Mouse (Mus musculus) MEL (cell line): Measurements from ENCODE around the gene Manea.

Source experiments
- CHD1 ChIP-seq: IDR thresholded peaks from 2 replicates; pipeline ENCODE4 v1.6.1; 2012; ENCODE audit warnings: low read depth, mild to moderate bottlenecking, inconsistent platforms, low read length, improper control_type of control experiment
- CTCF ChIP-seq, 3 experiments: IDR thresholded peaks in 2 of 3; conservative IDR thresholded peaks in 1 of 3; 2 replicates each; pipeline ENCODE4 v1.5.1; 2011 to 2012; ENCODE audit warnings: low read length in 3 of 3, low read depth in 2 of 3, mild to moderate bottlenecking in 2 of 3, improper control_type of control experiment in 1 of 3, inconsistent platforms in 1 of 3, mixed read lengths in 1 of 3, moderate library complexity in 1 of 3; ENCODE audit not compliant: control insufficient read depth in 1 of 3, insufficient read depth in 1 of 3, poor library complexity in 1 of 3, severe bottlenecking in 1 of 3
- EP300 ChIP-seq, 2 experiments: IDR thresholded peaks; 2 replicates each; pipeline ENCODE4 v1.6.1; 2011; ENCODE audit warnings: improper control_type of control experiment in 2 of 2, low read length in 2 of 2, low read depth in 1 of 2, mild to moderate bottlenecking in 1 of 2
- ETS1 ChIP-seq: IDR thresholded peaks from 2 replicates; pipeline ENCODE4 v1.6.1; 2012; ENCODE audit warnings: low read depth, mild to moderate bottlenecking, inconsistent platforms, low read length, improper control_type of control experiment, moderate library complexity
- JUND ChIP-seq: IDR thresholded peaks from 2 replicates; pipeline ENCODE4 v1.6.1; 2011; ENCODE audit warnings: low read depth, mild to moderate bottlenecking, improper control_type of control experiment, low read length
- KAT2A ChIP-seq: conservative IDR thresholded peaks from 2 replicates; pipeline ENCODE4 v1.6.1; 2012; ENCODE audit warnings: low read depth, low read length, improper control_type of control experiment, inconsistent platforms
- MXI1 ChIP-seq: IDR thresholded peaks from 2 replicates; pipeline ENCODE4 v1.6.1; 2011; ENCODE audit warnings: mild to moderate bottlenecking, low read depth, low read length, improper control_type of control experiment
- POLR2A ChIP-seq, 2 experiments: IDR thresholded peaks; 2 replicates each; pipeline ENCODE4 v1.6.1; 2011 to 2012; ENCODE audit warnings: low read length in 2 of 2, mild to moderate bottlenecking in 2 of 2, control low read depth in 1 of 2, improper control_type of control experiment in 1 of 2, low read depth in 1 of 2, moderate library complexity in 1 of 2; ENCODE audit not compliant: control insufficient read depth in 1 of 2, insufficient read depth in 1 of 2, poor library complexity in 1 of 2
- POLR2AphosphoS5 ChIP-seq: IDR thresholded peaks from 2 replicates; pipeline ENCODE4 v1.6.1; 2012; ENCODE audit warnings: low read depth, borderline replicate concordance, mild to moderate bottlenecking, inconsistent platforms, low read length, moderate library complexity, mixed read lengths
- TAL1 ChIP-seq: IDR thresholded peaks from 2 replicates; pipeline ENCODE4 v1.6.1; 2012; ENCODE audit warnings: mild to moderate bottlenecking, inconsistent platforms, low read length, moderate library complexity, mixed read lengths
- TBP ChIP-seq: IDR thresholded peaks from 2 replicates; pipeline ENCODE4 v1.8.0; 2011; ENCODE audit warnings: low read depth, low read length, improper control_type of control experiment
- ZKSCAN1 ChIP-seq: IDR thresholded peaks from 2 replicates; pipeline ENCODE4 v1.6.1; 2012; ENCODE audit warnings: low read depth, mild to moderate bottlenecking, inconsistent platforms, low read length, improper control_type of control experiment, moderate library complexity
- ZMIZ1 ChIP-seq: IDR thresholded peaks from 2 replicates; pipeline ENCODE4 v1.6.1; 2012; ENCODE audit warnings: low read depth, mild to moderate bottlenecking, inconsistent platforms, low read length, improper control_type of control experiment, moderate library complexity
- ZNF384 ChIP-seq: IDR thresholded peaks from 2 replicates; pipeline ENCODE4 v1.6.1; 2012; ENCODE audit warnings: low read depth, mild to moderate bottlenecking, inconsistent platforms, low read length, improper control_type of control experiment

DNA sequence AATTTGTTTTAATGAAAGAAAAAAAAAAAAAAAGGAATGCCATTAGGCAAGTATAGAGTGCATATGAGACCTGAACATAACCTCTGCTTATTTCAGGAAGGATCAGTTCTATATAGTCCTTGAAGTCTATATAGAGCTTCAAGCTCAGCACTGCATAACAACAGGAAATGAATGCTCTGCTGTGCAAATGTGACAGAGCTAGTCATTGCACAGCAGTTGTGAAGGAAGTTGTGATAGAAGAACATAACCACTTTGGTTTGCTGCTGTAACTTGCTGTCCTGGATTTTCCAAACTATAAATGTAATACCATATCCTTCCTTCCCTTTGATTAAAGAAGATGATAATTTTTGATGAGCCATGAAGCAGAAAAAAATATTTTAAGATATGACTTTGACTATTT is 4.3 kb downstream of the Manea start:
- TF ChIP-seq EP300 (IDR thresholded peaks at IDR 0.05; ENCODE audit: low read depth in 1 of 2, low read length in 2 of 2) (no peak), ZNF384 (no peak), CTCF (IDR thresholded peaks at IDR 0.05 in 2 of 3, conservative IDR thresholded peaks at IDR 0.05 in 1 of 3; ENCODE audit: control insufficient read depth in 1 of 3, insufficient read depth in 1 of 3, low read depth in 2 of 3, low read length in 3 of 3, poor library complexity in 1 of 3, severe bottlenecking in 1 of 3) (no peak), KAT2A (no peak), ZMIZ1 (no peak), TAL1 (no peak), JUND (no peak), POLR2A (IDR thresholded peaks at IDR 0.05; ENCODE audit: control insufficient read depth in 1 of 2, insufficient read depth in 1 of 2, low read depth in 1 of 2, low read length in 2 of 2, poor library complexity in 1 of 2) (no peak), CHD1 (no peak), POLR2AphosphoS5 (no peak), TBP (no peak), MXI1 (no peak), ETS1 (no peak), ZKSCAN1 (no peak)
